Mouse (Mus musculus) adipocyte (in vitro differentiated cells): ENCODE measurements at regions not wholly inside any gene's neighbourhood (a gene's known extent, or its start where the extent isn't known, plus 50 kb on each side); places are given as distances from the start of the nearest gene placed in this dataset.
"Not testable (repeated sequence)": the region's sequence is repeated elsewhere in the genome, so short reads cannot be mapped to it uniquely, and the experiment has no call there.

Experiments
- DNase-seq: peaks from one replicate; pipeline ENCODE4 v3.0.0-alpha.2; 2016; ENCODE audit warnings: low spot score

GRCm38 (mm10) chr8:56927166-56927565 is 376.3 kb downstream of the Fbxo8 start:
- no peak for DNase-seq

GRCm38 (mm10) chr8:56929076-56929475 is 378.2 kb downstream of the Fbxo8 start:
- no peak for DNase-seq

GRCm38 (mm10) chr8:56932421-56932820 is 381.5 kb downstream of the Fbxo8 start:
- no peak for DNase-seq

GRCm38 (mm10) chr8:56962186-56962585 is 358.6 kb upstream of the Hand2 start:
- DNase-seq, result no peak

GRCm38 (mm10) chr8:56970311-56970710 is 350.5 kb upstream of the Hand2 start:
- DNase-seq, result no peak

- no peak for DNase-seq
Observed at GRCm38 (mm10) chr8:56978994-56979393, 341.8 kb upstream of the Hand2 start.

GRCm38 (mm10) chr8:56979416-56979815 is 341.4 kb upstream of the Hand2 start:
- DNase-seq, result no peak

- DNase-seq, result no peak
Observed at GRCm38 (mm10) chr8:57010318-57011024, 310.3 kb upstream of the Hand2 start.

- no peak for DNase-seq
Observed at GRCm38 (mm10) chr8:57013813-57014320, 306.9 kb upstream of the Hand2 start.

GRCm38 (mm10) chr8:57016329-57016728 is 304.5 kb upstream of the Hand2 start:
- no peak for DNase-seq

- DNase-seq, result not testable (repeated sequence)
Observed at GRCm38 (mm10) chr8:57028096-57028495, 292.7 kb upstream of the Hand2 start.

GRCm38 (mm10) chr8:57048490-57048889 is 272.3 kb upstream of the Hand2 start:
- DNase-seq, result no peak

- DNase-seq, result no peak
Observed at GRCm38 (mm10) chr8:57048909-57049308, 271.9 kb upstream of the Hand2 start.

- DNase-seq, result no peak
Observed at GRCm38 (mm10) chr8:57052661-57053060, 268.1 kb upstream of the Hand2 start.

GRCm38 (mm10) chr8:57076995-57077394 is 243.8 kb upstream of the Hand2 start:
- no peak for DNase-seq

GRCm38 (mm10) chr8:57086811-57087210 is 234.0 kb upstream of the Hand2 start:
- no peak for DNase-seq

GRCm38 (mm10) chr8:57092403-57092802 is 228.4 kb upstream of the Hand2 start:
- DNase-seq, result no peak

GRCm38 (mm10) chr8:57095169-57095568 is 225.6 kb upstream of the Hand2 start:
- no peak for DNase-seq

- DNase-seq, result not testable (repeated sequence)
Observed at GRCm38 (mm10) chr8:57110765-57111402, 209.9 kb upstream of the Hand2 start.

GRCm38 (mm10) chr8:57111403-57111771 is 209.4 kb upstream of the Hand2 start:
- DNase-seq, result no peak

GRCm38 (mm10) chr8:57113915-57114314 is 206.9 kb upstream of the Hand2 start:
- DNase-seq, result no peak

GRCm38 (mm10) chr8:57115303-57115702 is 205.5 kb upstream of the Hand2 start:
- DNase-seq, result no peak

GRCm38 (mm10) chr8:57134041-57134440 is 186.7 kb upstream of the Hand2 start:
- DNase-seq, result no peak

GRCm38 (mm10) chr8:57134726-57135125 is 186.1 kb upstream of the Hand2 start:
- DNase-seq, result no peak
